Mouse (Mus musculus): ENCODE data around the gene Tmem126a.

DNA sequence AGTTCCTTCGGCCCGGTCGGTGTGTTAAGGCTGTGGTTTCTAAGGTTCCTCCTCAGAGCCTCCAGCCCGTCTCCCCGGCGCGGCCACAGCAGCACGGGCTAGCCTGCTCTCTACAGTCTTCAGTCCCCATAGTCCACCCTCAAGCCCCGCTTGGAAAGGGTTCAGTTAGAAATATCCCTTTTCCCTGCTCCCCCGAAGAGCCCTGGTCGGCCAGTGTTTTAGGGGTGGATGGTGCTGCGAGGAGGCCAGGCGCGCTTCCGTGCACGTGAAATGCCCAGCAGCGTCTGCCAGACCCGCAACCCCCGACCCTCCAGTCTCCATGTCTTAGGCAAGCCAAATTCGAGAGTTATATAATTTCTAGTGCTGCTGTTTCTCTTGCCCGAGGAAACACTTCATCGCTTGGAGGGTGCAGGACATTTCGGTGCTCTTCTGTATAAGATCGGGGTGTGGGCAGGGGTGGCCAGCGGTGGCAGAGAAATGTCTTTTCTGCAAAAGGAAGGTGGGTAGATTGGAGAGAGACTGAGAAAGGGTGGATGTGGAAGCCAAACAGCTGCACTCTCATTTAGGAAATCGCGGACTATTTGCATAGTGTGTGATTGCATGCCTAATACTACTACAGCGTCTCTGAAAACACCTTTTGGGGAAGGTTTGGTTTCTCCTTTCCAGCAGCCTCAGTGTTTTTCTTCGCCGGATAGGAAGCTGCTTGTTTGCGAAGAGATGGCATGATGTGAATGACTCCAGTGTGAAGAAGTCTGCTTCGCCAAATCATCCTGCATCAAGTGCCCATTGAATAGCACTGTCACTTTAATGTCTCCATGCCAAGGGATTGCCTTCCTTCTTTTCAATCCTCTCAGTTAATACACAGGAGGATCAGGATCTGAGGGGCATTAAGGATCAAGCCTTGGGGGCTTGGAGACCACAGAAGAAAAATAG is 19.6 kb upstream of the Tmem126a start, which contains the start of gene Dlg2:
- TF ChIP-seq CTCF (IDR thresholded peaks at IDR 0.05; ENCODE audit: low read depth, low read length) (no peak), POLR2A (IDR thresholded peaks at IDR 0.05; ENCODE audit: extremely low read depth, insufficient read depth, low read length) (no peak)
